Mouse (Mus musculus) CD4-positive, CD25-positive, alpha-beta regulatory T cell (primary cell): ENCODE results near the gene Ube2dnl2. TPM values are rescaled to one million over a fixed set of nuclear protein-coding genes. Genes with fewer than 3 reads are reported as not detected.

Source experiments
- polyA plus RNA-seq: library from polyadenylated mRNA; unstranded; fragments of 100-300 nt; shearing (Covaris generic); gene quantifications from one replicate; pipeline ENCODE4 v1.2.1, GENCODE M21; 2017

The Ube2dnl2 gene
- not detected for polyA plus RNA-seq

DNA sequence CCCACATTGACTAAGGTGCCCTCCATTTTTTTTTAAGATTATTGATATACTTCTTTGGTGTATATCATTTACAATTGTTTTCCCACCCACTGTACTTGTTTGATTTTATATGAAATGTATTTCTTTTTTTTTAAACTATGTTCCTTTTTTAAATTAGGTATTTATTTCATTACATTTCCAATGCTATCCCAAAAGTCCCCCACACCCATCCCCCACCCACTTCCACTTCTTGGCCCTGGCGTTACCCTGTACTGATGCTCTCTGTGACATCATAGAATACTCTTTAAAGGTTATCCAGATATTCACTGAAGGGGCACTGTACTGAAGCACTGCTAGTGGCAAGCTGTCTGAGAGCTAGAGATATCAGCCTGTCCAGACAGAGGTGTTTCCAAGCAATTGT lies at the start of gene Ube2dnl2:
Gene Ube2dnl2 (plus strand): TSS at position 301 of the 400 bp plus-strand sequence.

GRCm38 (mm10) chrX:114904712-114905111 lies 2.7 kb upstream of the Ube2dnl2 start, which contains the start of gene Ube2dnl1:
Gene Ube2dnl1, plus strand, starts transcription at chrX:114905012.

Other genes starting within 250 kb of the Ube2dnl2 start
- not detected for gene Ube2dnl1, start 2.6 kb upstream of the Ube2dnl2 start, polyA plus RNA-seq